8 mouse cellular contexts compared by ENCODE assay signal in the genomic region with DNA sequence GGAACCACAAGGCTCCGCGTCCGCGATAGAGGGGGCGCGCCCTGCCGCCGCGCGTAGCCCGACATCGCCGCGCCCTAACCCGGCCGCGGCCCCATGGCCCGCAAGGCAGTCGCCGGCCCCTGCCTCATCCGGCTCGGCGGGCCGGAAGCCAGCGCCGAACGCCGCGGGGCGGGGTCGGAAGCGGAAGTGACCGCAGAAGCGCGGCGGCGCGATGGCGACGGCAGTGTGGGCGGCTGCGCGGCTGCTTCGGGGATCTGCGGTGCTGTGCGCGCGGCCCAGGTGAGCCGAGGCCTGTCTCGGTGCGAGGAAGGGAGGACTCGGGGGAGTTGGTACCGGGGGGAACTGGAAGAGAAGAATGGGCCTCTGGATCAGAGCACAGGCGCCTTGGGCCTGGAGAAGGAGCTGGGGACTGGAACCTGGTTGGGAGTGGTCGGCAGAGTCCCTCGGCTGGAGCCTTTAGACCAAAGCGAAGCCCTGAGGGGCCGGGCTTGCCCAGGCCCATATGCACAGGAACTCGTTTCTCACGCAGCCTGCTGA. TPM values are rescaled to one million over a fixed set of nuclear protein-coding genes. Genes with fewer than 3 reads are reported as not detected.
DNase-seq lines count a peak whose midpoint lies in the region; ATAC-seq lines count a peak whose summit lies in the region.

A gene (minus strand): TSS at position 163 of the 537 bp plus-strand sequence.
A gene (plus strand): TSS at position 186 of the 537 bp plus-strand sequence.

- WGBS in hindbrain, embryonic 13.5 days = under 1% methylated on average over 53 of the region's 60 CpGs

- H3K4me2 ChIP-seq in hindbrain, embryonic 13.5 days = peak within 1 kb of the TSS; percentile 99

- peak within 1 kb of the TSS; percentile 86 for H3K27ac ChIP-seq in hindbrain, embryonic 13.5 days

- peak; percentile 92 for ATAC-seq in hindbrain, embryonic 13.5 days (ENCODE audit: low FRiP score)

- peaks cover 76% of the 10 kb centered on the region for H3K36me3 ChIP-seq in hindbrain, embryonic 13.5 days

- peaks cover 28% of the 10 kb centered on the region for H3K4me1 ChIP-seq in hindbrain, embryonic 13.5 days (replicated peaks)

- peak within 1 kb of the TSS; percentile 97 for H3K4me3 ChIP-seq in hindbrain, embryonic 13.5 days

- H3K9me3 ChIP-seq in hindbrain, embryonic 13.5 days = no peaks in the 10 kb centered on the region

- H3K27me3 ChIP-seq in hindbrain, embryonic 13.5 days = no peaks in the 10 kb centered on the region

- H3K9ac ChIP-seq in hindbrain, embryonic 13.5 days = peak within 1 kb of the TSS; percentile 97

- DNase-seq in T-cell, adult 2 months (ENCODE audit: low spot score) = peak; percentile 90
- peak; percentile 92 to 93 for DNase-seq in cerebellum, postnatal 14 days
- peak; percentile 68 to 77 for DNase-seq in frontal cortex, postnatal 25 days (ENCODE audit: low spot score in 2 of 2)
- DNase-seq in left cerebral cortex, adult 11 months (ENCODE audit: low spot score) = peak; percentile 66
- DNase-seq in lung, postnatal 4 days = peak; percentile 90
- peak; percentile 75 for DNase-seq in retina, postnatal 7 days (ENCODE audit: low read depth, low spot score)
- peak; percentile 68 to 79 for DNase-seq in urinary bladder, adult 18-20 months (ENCODE audit: low spot score in 2 of 2)

RNA-seq across cellular contexts. Expression of the first gene that starts in this region (rescaled TPM):
- polyA plus RNA-seq in hindbrain, embryonic 13.5 days (2015; fragmentation: Nextera tagmentation; extraction: Ambion mirVana) = 154 and 162 TPM in 2 replicates

RNA-seq across cellular contexts. Expression of the second gene that starts in this region (rescaled TPM):
- 94.3 and 95.6 TPM in 2 replicates for polyA plus RNA-seq in hindbrain, embryonic 13.5 days (2015; fragmentation: Nextera tagmentation; extraction: Ambion mirVana)

Comparison
In these comparisons a context has a peak if more than half of its experiments do, and no peak if none do; other contexts are left out.
1. Peak in every context shown above with its lines: DNase-seq, ATAC-seq, H3K4me3 ChIP-seq and H3K27ac ChIP-seq.